Comparison of ENCODE assay signal across 8 mouse cellular contexts in the genomic region with DNA sequence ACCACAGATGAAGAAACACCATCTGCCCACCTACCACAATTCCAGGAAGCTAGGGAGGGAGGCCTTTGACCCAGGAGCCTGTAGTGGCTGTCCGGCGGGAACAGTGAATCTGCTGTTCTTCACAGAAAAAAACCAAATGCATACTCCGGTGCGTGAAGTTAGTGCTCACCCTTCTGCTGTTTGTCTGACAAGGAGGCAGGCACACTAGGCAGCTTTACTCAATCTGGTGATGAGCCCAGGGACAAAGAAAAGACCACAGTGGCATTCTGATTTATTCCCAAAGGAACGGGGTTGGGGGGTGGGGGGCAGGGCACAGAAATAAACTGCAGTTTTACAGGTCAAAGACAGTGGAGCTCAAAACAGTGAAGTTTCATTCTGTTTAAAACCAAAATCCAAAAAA.
DNase-seq lines count a peak whose midpoint lies in the region; ATAC-seq and TF ChIP-seq lines count a peak whose summit lies in the region.

No protein-coding gene starts in this region.

- dilution Hi-C loops in CH12.LX (cut with MboI; ENCODE audit: extremely low pct_ligation_motif_present, extremely low pct_unique_long_range_greater_than_20kb, low sequenced_read_pairs) = no loop called here

- H3K27ac ChIP-seq in CH12.LX (ENCODE audit: insufficient read depth, low read depth) = no peak overlapping the region
- peak overlapping the region; percentile 95 for H3K27ac ChIP-seq in forebrain, embryonic 12.5 days
- H3K27ac ChIP-seq in liver, postnatal 0 days (ENCODE audit: low read depth) = no peak overlapping the region

- in situ Hi-C loops in CH12.LX (cut with MboI; ENCODE audit: low pct_ligation_motif_present, low pct_unique_long_range_greater_than_20kb, low sequenced_read_pairs) = no loop called here

- no peak overlapping the region for H3K4me3 ChIP-seq in CH12.LX (replicated peaks in 1 of 3; ENCODE audit: low read depth in 2 of 3, low read length in 2 of 3, poor library complexity in 1 of 3)
- no peak overlapping the region for H3K4me3 ChIP-seq in forebrain, embryonic 12.5 days (replicated peaks)
- H3K4me3 ChIP-seq in liver, postnatal 0 days (ENCODE audit: low read depth, low read length) = no peak overlapping the region

- peaks cover 7 to 9% of the 10 kb centered on the region in 2 experiments; a peak in 3 of 4 replicates for H3K4me1 ChIP-seq in CH12.LX (ENCODE audit: control insufficient read depth in 1 of 2, insufficient read depth in 2 of 2)
- peaks cover 23% of the 10 kb centered on the region for H3K4me1 ChIP-seq in forebrain, embryonic 12.5 days
- H3K4me1 ChIP-seq in liver, postnatal 0 days (ENCODE audit: insufficient read depth) = peaks cover 11% of the 10 kb centered on the region

- no peak for ATAC-seq in forebrain, embryonic 12.5 days (ENCODE audit: low FRiP score)
- no peak for ATAC-seq in liver, postnatal 0 days

- no peak overlapping the region for H3K9ac ChIP-seq in CH12.LX (ENCODE audit: insufficient read depth, low read depth)
- H3K9ac ChIP-seq in forebrain, embryonic 12.5 days = peak overlapping the region; percentile 38; the same call in 1 of the 2 replicates
- no peak overlapping the region for H3K9ac ChIP-seq in liver, postnatal 0 days (replicated peaks)

- H3K79me2 ChIP-seq in CH12.LX (replicated peaks; ENCODE audit: control insufficient read depth, extremely low read depth, insufficient read depth, poor library complexity, severe bottlenecking) = no peaks in the 10 kb centered on the region

- TF ChIP-seq CTCF in CH12.LX (conservative IDR thresholded peaks at IDR 0.05 in 1 of 2, IDR thresholded peaks at IDR 0.05 in 1 of 2; ENCODE audit: low read depth in 2 of 2, low read length in 2 of 2) = no peak
- TF ChIP-seq CTCF in liver, postnatal 0 days (IDR thresholded peaks at IDR 0.05; ENCODE audit: low read depth) = no peak

- WGBS in forebrain, embryonic 12.5 days = 13% methylated on average over 5 of the region's 5 CpGs
- 30% methylated on average over 5 of the region's 5 CpGs for WGBS in liver, postnatal 0 days (ENCODE audit: insufficient replicate concordance)

- peak; percentile 54 for DNase-seq in embryo, embryonic 10 days (ENCODE audit: low spot score)
- DNase-seq in embryo, embryonic 10.5 days (ENCODE audit: low spot score) = no peak
- no peak for DNase-seq in CH12.LX (ENCODE audit: extremely low read depth)
- DNase-seq in liver, postnatal 0 days = no peak
- DNase-seq in gastrocnemius, adult 18-20 months (ENCODE audit: low spot score) = no peak
- DNase-seq in layer of hippocampus, postnatal 25 days (ENCODE audit: extremely low spot score in 1 of 2, low spot score in 1 of 2) = no peak
- DNase-seq in kidney, adult 18-20 months = no peak

- peak overlapping the region; percentile 5 for H3K4me2 ChIP-seq in CH12.LX (ENCODE audit: insufficient read depth, low read depth, poor library complexity, severe bottlenecking)
- peak overlapping the region; percentile 54 for H3K4me2 ChIP-seq in forebrain, embryonic 12.5 days
- peak overlapping the region; percentile 29; the same call in 1 of the 2 replicates for H3K4me2 ChIP-seq in liver, postnatal 0 days (ENCODE audit: low read depth, low read length)

- no peaks in the 10 kb centered on the region for H3K36me3 ChIP-seq in CH12.LX (replicated peaks in 1 of 2; ENCODE audit: control insufficient read depth in 1 of 2, insufficient read depth in 1 of 2, low read length in 1 of 2)
- no peaks in the 10 kb centered on the region for H3K36me3 ChIP-seq in forebrain, embryonic 12.5 days (replicated peaks)
- no peaks in the 10 kb centered on the region for H3K36me3 ChIP-seq in liver, postnatal 0 days (replicated peaks; ENCODE audit: insufficient read depth, low read length)

- no peak for TF ChIP-seq POLR2A in CH12.LX (IDR thresholded peaks at IDR 0.05; ENCODE audit: low read depth, low read length)

- H3K9me3 ChIP-seq in CH12.LX (replicated peaks; ENCODE audit: low read length) = no peaks in the 10 kb centered on the region
- H3K9me3 ChIP-seq in forebrain, embryonic 12.5 days = no peaks in the 10 kb centered on the region
- no peaks in the 10 kb centered on the region for H3K9me3 ChIP-seq in liver, postnatal 0 days (ENCODE audit: low read length)

- TF ChIP-seq EP300 in CH12.LX (IDR thresholded peaks at IDR 0.05; ENCODE audit: low read length) = no peak
- no peak for TF ChIP-seq EP300 in liver, postnatal 0 days (IDR thresholded peaks at IDR 0.05; ENCODE audit: low read depth)

- H3K27me3 ChIP-seq in CH12.LX (replicated peaks) = no peaks in the 10 kb centered on the region
- H3K27me3 ChIP-seq in forebrain, embryonic 12.5 days = peaks cover 30% of the 10 kb centered on the region; the same call in 1 of the 2 replicates
- H3K27me3 ChIP-seq in liver, postnatal 0 days (ENCODE audit: insufficient read depth, low read length) = no peaks in the 10 kb centered on the region

- TF ChIP-seq RAD21 in CH12.LX (IDR thresholded peaks at IDR 0.05; ENCODE audit: low read depth, low read length) = no peak

TF ChIP-seq in CH12.LX, 34 proteins besides CTCF, POLR2A, EP300 and RAD21:
- TF ChIP-seq TBP (conservative IDR thresholded peaks at IDR 0.05; ENCODE audit: low read depth, low read length) (no peak), KAT2A (IDR thresholded peaks at IDR 0.05; ENCODE audit: insufficient replicate concordance, low read length) (no peak), JUN (IDR thresholded peaks at IDR 0.05; ENCODE audit: insufficient read depth, low read depth, low read length) (no peak), SMC3 (IDR thresholded peaks at IDR 0.05; ENCODE audit: low read depth, low read length) (no peak), E2F4 (IDR thresholded peaks at IDR 0.05; ENCODE audit: insufficient replicate concordance, low read depth, low read length) (no peak), ZMIZ1 (IDR thresholded peaks at IDR 0.05; ENCODE audit: low read depth, low read length) (no peak), MAZ (IDR thresholded peaks at IDR 0.05; ENCODE audit: low read depth, low read length) (no peak), CHD2 (IDR thresholded peaks at IDR 0.05; ENCODE audit: low read length) (no peak), HCFC1 (IDR thresholded peaks at IDR 0.05; ENCODE audit: low read depth, low read length) (no peak), ZNF384 (IDR thresholded peaks at IDR 0.05; ENCODE audit: low read depth, low read length) (no peak), ZKSCAN1 (IDR thresholded peaks at IDR 0.05; ENCODE audit: borderline replicate concordance, low read depth, low read length) (no peak), GABPA (IDR thresholded peaks at IDR 0.05; ENCODE audit: insufficient replicate concordance, low read depth, low read length) (no peak), POLR2AphosphoS2 (IDR thresholded peaks at IDR 0.05; ENCODE audit: low read depth, low read length) (no peak)
